Mouse (Mus musculus) olfactory bulb, adult 2 months (tissue): ENCODE measurements around the gene Iqcn. TPM values are rescaled to one million over a fixed set of nuclear protein-coding genes. Genes with fewer than 3 reads are reported as not detected.

Source experiments
- H3K27ac ChIP-seq: fragments of 200-500 bp; 2 replicates; pipeline ENCODE4 v1.5.1; 2012; ENCODE audit warnings: low read depth, low read length; ENCODE audit not compliant: insufficient read depth
- H3K4me1 ChIP-seq: fragments of 200-500 bp; 2 replicates; pipeline ENCODE4 v1.6.1; 2012; ENCODE audit warnings: low read length; ENCODE audit not compliant: control insufficient read depth, insufficient read depth
- H3K4me3 ChIP-seq: fragments of 200-500 bp; 2 replicates; pipeline ENCODE4 v1.5.1; 2012; ENCODE audit warnings: mild to moderate bottlenecking, low read depth, low read length, moderate library complexity; ENCODE audit not compliant: insufficient read depth
- CTCF ChIP-seq: fragments of 200-500 bp; IDR thresholded peaks from 2 replicates; pipeline ENCODE4 v1.5.1; 2012; ENCODE audit warnings: low read depth, mild to moderate bottlenecking, low read length, moderate library complexity; ENCODE audit not compliant: insufficient read depth
- POLR2A ChIP-seq: fragments of 200-500 bp; IDR thresholded peaks from 2 replicates; pipeline ENCODE4 v1.6.1; 2012; ENCODE audit warnings: mild to moderate bottlenecking, low read depth, low read length, moderate library complexity; ENCODE audit not compliant: insufficient read depth
- WGBS: fragments of 180-500 bp; shearing (Covaris S2); methylation state at CpG from one replicate; pipeline ENCODE4 v1.1.7; 2018; 5-methylcytosine and 5-hydroxymethylcytosine counted together
- polyA plus RNA-seq: library from polyadenylated mRNA; stranded (reverse); fragments of >200 nt; gene quantifications from 2 replicates; pipeline ENCODE4 v1.2.4, GENCODE M21; 2012; ENCODE audit warnings: low replicate concordance; ENCODE audit not compliant: missing spikeins, insufficient read depth, insufficient read length

Gene Iqcn
- polyA plus RNA-seq, 1 experiment = not detected

DNA sequence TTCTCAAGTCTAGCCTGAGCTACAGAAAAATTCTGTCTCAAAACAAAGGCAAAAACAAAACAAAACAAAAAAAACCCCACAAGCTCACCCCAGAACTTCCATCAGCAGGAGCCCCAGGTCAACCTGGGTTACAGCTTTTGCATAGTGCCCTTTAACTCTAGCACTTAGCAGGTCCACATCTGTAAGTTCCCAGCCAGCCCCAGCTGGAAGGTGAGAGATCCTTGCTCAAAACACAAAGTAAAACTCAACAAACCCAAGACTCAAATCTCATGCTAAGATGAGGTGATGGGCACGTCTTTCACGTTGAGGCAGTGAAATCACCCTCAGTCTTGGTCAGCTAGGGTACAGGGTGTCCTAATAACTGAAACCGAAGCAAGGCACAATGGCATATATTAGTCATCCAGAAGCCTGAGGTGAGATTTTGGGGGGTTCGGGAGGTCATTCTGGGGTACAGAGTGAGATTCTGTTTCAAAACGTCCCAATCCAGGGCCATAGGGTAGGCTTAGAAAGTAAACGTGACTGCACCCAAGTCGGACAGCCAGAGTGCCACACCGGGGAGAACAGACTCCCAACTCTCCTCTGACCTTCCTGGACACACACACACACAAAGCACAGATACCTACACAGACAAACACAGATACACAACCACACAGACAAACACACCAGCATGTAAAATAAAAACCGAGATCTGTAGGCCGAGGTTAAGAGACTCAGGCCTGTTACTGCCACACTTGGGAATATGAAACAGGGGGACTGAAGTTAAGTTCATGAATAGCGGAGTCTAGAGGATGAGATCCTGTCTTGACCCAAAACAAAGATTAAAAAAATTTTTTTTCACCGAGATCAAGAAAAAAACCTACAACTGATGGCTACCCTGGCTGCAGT lies 5.6 kb upstream of the Iqcn start:
- H3K4me1 ChIP-seq = peaks cover 26% of the 10 kb centered on the region
- H3K4me3 ChIP-seq = peak overlapping the region; percentile 63
- TF ChIP-seq POLR2A = no peak
- no peak for TF ChIP-seq CTCF
- 70% methylated on average over 12 of the region's 12 CpGs for WGBS
- H3K27ac ChIP-seq = peak overlapping the region; percentile 98

- peaks cover 33% of the 10 kb centered on the region for H3K4me1 ChIP-seq
- peak within 1 kb of the TSS; percentile 81 for H3K4me3 ChIP-seq
- WGBS = 1% methylated on average over 69 of the region's 69 CpGs
- TF ChIP-seq POLR2A = peak; percentile 100
- TF ChIP-seq CTCF = no peak
- peak within 1 kb of the TSS; percentile 98 for H3K27ac ChIP-seq
Observed at GRCm38 (mm10) chr8:70698310-70699109, 4.7 kb upstream of the Iqcn start, which contains the start of gene Jund. TSS of gene Jund (plus strand) at chr8:70698949.

GRCm38 (mm10) chr8:70699116-70699833 lies 4.0 kb upstream of the Iqcn start:
- peak overlapping the region; percentile 81 for H3K4me3 ChIP-seq
- H3K4me1 ChIP-seq = peaks cover 37% of the 10 kb centered on the region
- TF ChIP-seq CTCF (0 out of 2 replicates have a peak, but pooled peaks have one; percentile 8), POLR2A (no peak; the same call in 1 of the 2 replicates)
- WGBS = under 1% methylated on average over 88 of the region's 89 CpGs
- peak overlapping the region; percentile 95 for H3K27ac ChIP-seq

GRCm38 (mm10) chr8:70699834-70700554 lies 3.3 kb upstream of the Iqcn start:
- peak overlapping the region; percentile 95 for H3K27ac ChIP-seq
- under 1% methylated on average over 59 of the region's 59 CpGs for WGBS
- TF ChIP-seq POLR2A (peak; percentile 83), CTCF (no peak)
- peaks cover 37% of the 10 kb centered on the region for H3K4me1 ChIP-seq
- H3K4me3 ChIP-seq = peak overlapping the region; percentile 81

- peaks cover 37% of the 10 kb centered on the region for H3K4me1 ChIP-seq
- H3K4me3 ChIP-seq = peak overlapping the region; percentile 81
- peak overlapping the region; percentile 58 for H3K27ac ChIP-seq
- under 1% methylated on average over 20 of the region's 20 CpGs for WGBS
- peak; percentile 78 for TF ChIP-seq CTCF
- TF ChIP-seq POLR2A = 0 out of 2 replicates have a peak, but pooled peaks have one; percentile 4
Observed at GRCm38 (mm10) chr8:70700555-70700922, 2.7 kb upstream of the Iqcn start.

DNA sequence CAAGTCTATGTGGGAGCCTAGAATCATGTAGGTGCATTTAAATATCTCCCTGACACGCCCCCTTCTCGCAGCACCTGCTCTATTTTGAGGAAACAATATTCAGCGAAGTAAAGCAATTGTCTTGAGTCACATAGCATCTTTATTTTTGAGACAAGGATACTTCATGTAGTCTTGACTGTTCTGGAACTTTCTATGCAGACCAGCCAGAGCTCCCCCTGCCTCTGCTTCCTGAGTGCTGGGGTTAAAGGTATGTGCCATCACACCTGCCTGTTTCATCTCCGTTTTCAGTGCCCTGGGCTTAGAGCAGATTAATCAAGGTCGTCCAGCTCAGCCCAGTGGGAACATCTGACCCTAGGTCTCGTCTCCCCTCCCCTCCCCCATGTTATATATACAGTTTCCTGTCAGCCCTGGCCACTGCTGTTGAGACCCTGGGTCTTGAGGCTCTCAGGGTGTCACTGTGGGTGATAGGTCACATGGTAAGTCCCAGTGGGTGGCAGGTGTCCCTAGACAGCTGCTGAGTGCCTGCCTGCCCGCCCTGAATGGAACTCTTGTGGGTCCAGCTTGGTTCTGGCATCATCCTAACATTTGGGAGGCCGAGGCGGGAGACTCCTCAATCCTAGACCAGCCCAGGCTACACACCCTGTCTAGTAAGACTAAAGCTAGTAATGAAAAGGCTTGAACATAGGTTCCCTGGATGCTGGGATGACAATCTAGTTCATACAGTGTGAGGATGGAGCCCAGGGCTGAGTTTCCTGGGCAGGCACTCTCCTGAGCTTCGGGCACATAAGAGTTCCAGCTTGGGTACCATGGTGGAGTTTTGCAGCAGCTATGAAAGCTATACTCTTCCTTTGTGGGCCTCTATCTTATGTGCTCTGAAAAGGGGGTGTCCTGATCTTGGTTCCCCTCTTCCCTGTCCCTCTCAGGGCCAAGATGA lies 1.9 kb upstream of the Iqcn start:
- H3K4me3 ChIP-seq = peak overlapping the region; percentile 81
- WGBS = 39% methylated on average over 10 of the region's 10 CpGs
- peak overlapping the region; percentile 58 for H3K27ac ChIP-seq
- TF ChIP-seq CTCF (no peak), POLR2A (no peak)
- H3K4me1 ChIP-seq = peaks cover 32% of the 10 kb centered on the region
